Comparison of ENCODE assay signal across 8 mouse cellular contexts in genomic region chr11:106675201-106675726, GRCm38 (mm10).
DNase-seq lines count a peak whose midpoint lies in the region; ATAC-seq and TF ChIP-seq lines count a peak whose summit lies in the region.

No protein-coding gene starts in this region.

- DNase-seq in adrenal gland, adult 8-10 months: peak; percentile 35
- DNase-seq in adrenal gland, postnatal 4 days (ENCODE audit: low spot score in 2 of 2): no peak
- DNase-seq in heart, adult 11 months: peak; percentile 99
- peak; percentile 87 for DNase-seq in skeletal muscle tissue, adult 2 months (ENCODE audit: low read depth, low spot score)
- DNase-seq in urinary bladder, postnatal 14 days (ENCODE audit: low spot score): no peak

- H3K9me3 ChIP-seq in intestine, embryonic 15.5 days: no peaks in the 10 kb centered on the region
- H3K9me3 ChIP-seq in liver, embryonic 16.5 days (replicated peaks; ENCODE audit: control insufficient read depth, low read length): no peaks in the 10 kb centered on the region

- ATAC-seq in intestine, embryonic 15.5 days: peak; percentile 31
- ATAC-seq in liver, embryonic 16.5 days (ENCODE audit: low read depth): peak; percentile 51

- peak overlapping the region; percentile 38 for H3K4me3 ChIP-seq in bone marrow macrophage, adult 2 months (ENCODE audit: insufficient read depth, low read length)
- H3K4me3 ChIP-seq in intestine, embryonic 15.5 days (replicated peaks): no peak overlapping the region
- no peak overlapping the region for H3K4me3 ChIP-seq in liver, embryonic 16.5 days (ENCODE audit: low read depth, low read length)

- TF ChIP-seq CTCF in bone marrow macrophage, adult 2 months (IDR thresholded peaks at IDR 0.05; ENCODE audit: low read depth, low read length): no peak

- TF ChIP-seq POLR2A in bone marrow macrophage, adult 2 months (IDR thresholded peaks at IDR 0.05; ENCODE audit: borderline replicate concordance, low read depth, low read length): no peak

- 52% methylated on average over 10 of the region's 10 CpGs for WGBS in intestine, embryonic 15.5 days
- WGBS in liver, embryonic 16.5 days (ENCODE audit: insufficient replicate concordance): 41% methylated on average over 10 of the region's 10 CpGs

- no peaks in the 10 kb centered on the region for H3K27me3 ChIP-seq in intestine, embryonic 15.5 days (replicated peaks)
- H3K27me3 ChIP-seq in liver, embryonic 16.5 days (ENCODE audit: control insufficient read depth, insufficient read depth, low read depth, low read length): no peaks in the 10 kb centered on the region

- H3K4me1 ChIP-seq in bone marrow macrophage, adult 2 months (ENCODE audit: control insufficient read depth, insufficient read depth, low read length): peaks cover 27% of the 10 kb centered on the region
- peaks cover 18% of the 10 kb centered on the region for H3K4me1 ChIP-seq in intestine, embryonic 15.5 days (replicated peaks)
- H3K4me1 ChIP-seq in liver, embryonic 16.5 days (ENCODE audit: control insufficient read depth, low read depth, low read length): peaks cover 7% of the 10 kb centered on the region

- H3K4me2 ChIP-seq in intestine, embryonic 15.5 days (replicated peaks): peak overlapping the region; percentile 51; the same call in 1 of the 2 replicates
- peak overlapping the region; percentile 32; the same call in 1 of the 2 replicates for H3K4me2 ChIP-seq in liver, embryonic 16.5 days (ENCODE audit: low read depth, low read length)

- no peak overlapping the region for H3K9ac ChIP-seq in intestine, embryonic 15.5 days
- H3K9ac ChIP-seq in liver, embryonic 16.5 days (ENCODE audit: low read depth, low read length): no peak overlapping the region

- peak overlapping the region; percentile 85 for H3K27ac ChIP-seq in bone marrow macrophage, adult 2 months (ENCODE audit: insufficient read depth, low read depth, low read length)
- H3K27ac ChIP-seq in intestine, embryonic 15.5 days: peak overlapping the region; percentile 72; the same call in 1 of the 2 replicates
- peak overlapping the region; percentile 55 for H3K27ac ChIP-seq in liver, embryonic 16.5 days (ENCODE audit: low read length)

- H3K36me3 ChIP-seq in intestine, embryonic 15.5 days: no peaks in the 10 kb centered on the region
- H3K36me3 ChIP-seq in liver, embryonic 16.5 days (ENCODE audit: control insufficient read depth, insufficient read depth): no peaks in the 10 kb centered on the region

Comparison
In these comparisons a context has a peak if more than half of its experiments do, and no peak if none do; other contexts are left out.
1. DNase-seq: peak in adrenal gland, adult 8-10 months (single experiment), heart, adult 11 months (single experiment) and skeletal muscle tissue, adult 2 months (single experiment); none in adrenal gland, postnatal 4 days (0 of 2) and urinary bladder, postnatal 14 days (single experiment).
2. Peak in every context shown above with its lines, with median percentiles within 50 percentile points of each other: H3K27ac ChIP-seq.